Mouse (Mus musculus): ENCODE data around the gene Tldc2. TPM values are rescaled to one million over a fixed set of nuclear protein-coding genes. Genes with fewer than 3 reads are reported as not detected.

The Tldc2 gene
- total RNA-seq, 2 experiments from 2014 or later: not detected

GRCm38 (mm10) chr2:157078793-157079700 is 7.8 kb upstream of the Tldc2 start, which contains the start of gene Soga1:
Gene Soga1 (minus strand): TSS chr2:157079254.
- DNase-seq: peak; percentile 90

GRCm38 (mm10) chr2:157079701-157080180 is 7.1 kb upstream of the Tldc2 start:
- DNase-seq: no peak

GRCm38 (mm10) chr2:157081331-157081730 is 5.5 kb upstream of the Tldc2 start:
- no peak for DNase-seq

GRCm38 (mm10) chr2:157081960-157082359 is 4.9 kb upstream of the Tldc2 start:
- no peak for DNase-seq

- no peak for DNase-seq
Measured at GRCm38 (mm10) chr2:157084831-157085585, 1.8 kb upstream of the Tldc2 start.

- no peak for DNase-seq
Measured at GRCm38 (mm10) chr2:157087536-157088317, 872 bp downstream of the Tldc2 start.

GRCm38 (mm10) chr2:157092024-157092423 is 5.2 kb downstream of the Tldc2 start:
- DNase-seq: peak; percentile 76

- peak; percentile 87 for DNase-seq
Measured at GRCm38 (mm10) chr2:157095005-157095755, 8.3 kb downstream of the Tldc2 start.

- DNase-seq: no peak
Measured at GRCm38 (mm10) chr2:157099532-157100318, 12.9 kb downstream of the Tldc2 start.

- DNase-seq: no peak
Measured at GRCm38 (mm10) chr2:157100319-157100605, 13.4 kb downstream of the Tldc2 start.

GRCm38 (mm10) chr2:157101650-157102049 is 14.8 kb downstream of the Tldc2 start:
- DNase-seq: no peak

GRCm38 (mm10) chr2:157102256-157102655 is 15.4 kb downstream of the Tldc2 start:
- no peak for DNase-seq

- DNase-seq: no peak
Measured at GRCm38 (mm10) chr2:157104454-157104853, 17.6 kb downstream of the Tldc2 start.

GRCm38 (mm10) chr2:157108236-157108635 is 21.4 kb downstream of the Tldc2 start:
- DNase-seq: no peak

- DNase-seq: no peak
Measured at GRCm38 (mm10) chr2:157116964-157117363, 30.1 kb downstream of the Tldc2 start.

GRCm38 (mm10) chr2:157118556-157118955 is 31.7 kb downstream of the Tldc2 start:
- no peak for DNase-seq

GRCm38 (mm10) chr2:157119075-157119474 is 32.2 kb downstream of the Tldc2 start:
- no peak for DNase-seq

GRCm38 (mm10) chr2:157121766-157122165 is 34.9 kb downstream of the Tldc2 start:
- DNase-seq: no peak

GRCm38 (mm10) chr2:157125246-157125645 is 38.4 kb downstream of the Tldc2 start:
- no peak for DNase-seq

- no peak for DNase-seq
Measured at GRCm38 (mm10) chr2:157127370-157127769, 40.5 kb downstream of the Tldc2 start.

GRCm38 (mm10) chr2:157128072-157128471 is 41.2 kb downstream of the Tldc2 start:
- no peak for DNase-seq

All from heart, postnatal 4 days (tissue).